Mouse (Mus musculus): ENCODE data around the gene Eef1akmt2.

GRCm38 (mm10) chr7:132803336-132803735 is 49.1 kb downstream of the Eef1akmt2 start:
- no peak for TF ChIP-seq TAL1 (IDR thresholded peaks at IDR 0.05; ENCODE audit: low read length)
- no peak for TF ChIP-seq GATA1 (IDR thresholded peaks at IDR 0.05; ENCODE audit: low read length)
